In genomic region chr12:53331391-53331790, GRCm38 (mm10) we compare ENCODE assay signal across 20 mouse cellular contexts.
A peak's percentile ranks its signal among the peaks of the same experiment; 100 is the strongest.
DNase-seq lines count a peak whose midpoint lies in the region; ATAC-seq and TF ChIP-seq lines count a peak whose summit lies in the region.
"Had no signal": no experiment of that assay in that cellular context is flagged by ENCODE, and none has a peak within 500 bp of the region (broad histone marks: within the 10 kb centered on the region; RNA-seq: fewer than 3 reads in every experiment).

No protein-coding gene starts in this region.

- H3K4me2 ChIP-seq in forebrain, embryonic 12.5 days: no peak overlapping the region
- no peak overlapping the region for H3K4me2 ChIP-seq in forebrain, embryonic 11.5 days (ENCODE audit: low read depth, low read length, severe bottlenecking)
- H3K4me2 ChIP-seq in hindbrain, postnatal 0 days (ENCODE audit: low read depth, low read length): peak overlapping the region; percentile 13; the same call in 1 of the 2 replicates
- H3K4me2 ChIP-seq in hindbrain, embryonic 16.5 days (ENCODE audit: low read length): no peak overlapping the region
- peak overlapping the region; percentile 21 for H3K4me2 ChIP-seq in neural tube, embryonic 13.5 days
- H3K4me2 ChIP-seq in neural tube, embryonic 15.5 days: no peak overlapping the region
- H3K4me2 ChIP-seq in forebrain, embryonic 16.5 days (ENCODE audit: low read length): peak overlapping the region; percentile 22
- H3K4me2 ChIP-seq: embryonic facial prominence, embryonic 12.5 days; intestine, embryonic 15.5 days had no signal

- H3K27ac ChIP-seq in forebrain, embryonic 12.5 days: 0 out of 2 replicates have a peak overlapping the region, but pooled peaks have one; percentile 13
- H3K27ac ChIP-seq in forebrain, embryonic 11.5 days (ENCODE audit: low read depth, low read length): no peak overlapping the region
- no peak overlapping the region for H3K27ac ChIP-seq in hindbrain, postnatal 0 days
- H3K27ac ChIP-seq in hindbrain, embryonic 16.5 days (ENCODE audit: low read depth, low read length): no peak overlapping the region
- H3K27ac ChIP-seq in neural tube, embryonic 13.5 days (replicated peaks): 0 out of 2 replicates have a peak overlapping the region, but pooled peaks have one; percentile 33
- no peak overlapping the region for H3K27ac ChIP-seq in neural tube, embryonic 15.5 days (replicated peaks)
- no peak overlapping the region for H3K27ac ChIP-seq in forebrain, embryonic 16.5 days (ENCODE audit: low read length)
- H3K27ac ChIP-seq: embryonic facial prominence, embryonic 12.5 days; heart, embryonic 10.5 days; intestine, embryonic 15.5 days had no signal

- no peak for DNase-seq in forebrain, embryonic 11.5 days (ENCODE audit: low spot score)
- DNase-seq in hindbrain, postnatal 0 days (ENCODE audit: low spot score): peak; percentile 51
- DNase-seq in adipocyte (ENCODE audit: low spot score): no peak
- DNase-seq: adrenal gland, postnatal 25 days; cerebellum, adult 8-10 months; cerebellum, postnatal 14 days; embryo, embryonic 11 days; gastrocnemius, postnatal 10 days; heart, adult 18-20 months; heart, postnatal 10 days; heart, postnatal 4 days; kidney, adult 18-20 months had no signal

- H3K36me3 ChIP-seq in forebrain, embryonic 12.5 days (replicated peaks): no peaks in the 10 kb centered on the region
- H3K36me3 ChIP-seq in forebrain, embryonic 11.5 days (ENCODE audit: control insufficient read depth, insufficient read depth, low read length): no peaks in the 10 kb centered on the region
- H3K36me3 ChIP-seq in hindbrain, postnatal 0 days (ENCODE audit: insufficient read depth, low read length): no peaks in the 10 kb centered on the region
- no peaks in the 10 kb centered on the region for H3K36me3 ChIP-seq in hindbrain, embryonic 16.5 days (ENCODE audit: control insufficient read depth, insufficient read depth, low read length)
- no peaks in the 10 kb centered on the region for H3K36me3 ChIP-seq in neural tube, embryonic 13.5 days
- no peaks in the 10 kb centered on the region for H3K36me3 ChIP-seq in neural tube, embryonic 15.5 days
- no peaks in the 10 kb centered on the region for H3K36me3 ChIP-seq in forebrain, embryonic 16.5 days (ENCODE audit: control insufficient read depth, insufficient read depth)
- H3K36me3 ChIP-seq: embryonic facial prominence, embryonic 12.5 days; heart, embryonic 10.5 days; intestine, embryonic 15.5 days had no signal

- H3K9ac ChIP-seq in forebrain, embryonic 12.5 days: no peak overlapping the region
- no peak overlapping the region for H3K9ac ChIP-seq in forebrain, embryonic 11.5 days (ENCODE audit: low read length)
- H3K9ac ChIP-seq in hindbrain, postnatal 0 days (replicated peaks; ENCODE audit: low read length): no peak overlapping the region
- no peak overlapping the region for H3K9ac ChIP-seq in hindbrain, embryonic 16.5 days (ENCODE audit: low read depth, low read length)
- no peak overlapping the region for H3K9ac ChIP-seq in neural tube, embryonic 13.5 days
- no peak overlapping the region for H3K9ac ChIP-seq in neural tube, embryonic 15.5 days (replicated peaks)
- no peak overlapping the region for H3K9ac ChIP-seq in forebrain, embryonic 16.5 days (replicated peaks; ENCODE audit: low read depth, low read length)
- H3K9ac ChIP-seq: embryonic facial prominence, embryonic 12.5 days; intestine, embryonic 15.5 days had no signal

- H3K4me3 ChIP-seq in forebrain, embryonic 12.5 days (replicated peaks): no peak overlapping the region
- H3K4me3 ChIP-seq in forebrain, embryonic 11.5 days (ENCODE audit: low read depth, low read length): no peak overlapping the region
- no peak overlapping the region for H3K4me3 ChIP-seq in hindbrain, postnatal 0 days (ENCODE audit: low read length)
- no peak overlapping the region for H3K4me3 ChIP-seq in hindbrain, embryonic 16.5 days (ENCODE audit: low read length)
- no peak overlapping the region for H3K4me3 ChIP-seq in neural tube, embryonic 13.5 days
- no peak overlapping the region for H3K4me3 ChIP-seq in neural tube, embryonic 15.5 days (replicated peaks)
- no peak overlapping the region for H3K4me3 ChIP-seq in forebrain, embryonic 16.5 days (replicated peaks; ENCODE audit: low read length)
- H3K4me3 ChIP-seq: embryonic facial prominence, embryonic 12.5 days; heart, embryonic 10.5 days; intestine, embryonic 15.5 days had no signal

- H3K27me3 ChIP-seq in forebrain, embryonic 12.5 days: no peaks in the 10 kb centered on the region
- H3K27me3 ChIP-seq in forebrain, embryonic 11.5 days (ENCODE audit: control insufficient read depth, insufficient read depth, low read length): no peaks in the 10 kb centered on the region
- H3K27me3 ChIP-seq in hindbrain, postnatal 0 days (ENCODE audit: insufficient read depth, low read length): no peaks in the 10 kb centered on the region
- H3K27me3 ChIP-seq in hindbrain, embryonic 16.5 days (replicated peaks; ENCODE audit: control insufficient read depth, insufficient read depth, low read length): no peaks in the 10 kb centered on the region
- peaks cover 3% of the 10 kb centered on the region; the same call in 1 of the 2 replicates for H3K27me3 ChIP-seq in neural tube, embryonic 13.5 days
- H3K27me3 ChIP-seq in neural tube, embryonic 15.5 days (replicated peaks): no peaks in the 10 kb centered on the region
- H3K27me3 ChIP-seq in forebrain, embryonic 16.5 days (replicated peaks; ENCODE audit: control insufficient read depth, insufficient read depth, low read length): no peaks in the 10 kb centered on the region
- H3K27me3 ChIP-seq: embryonic facial prominence, embryonic 12.5 days; intestine, embryonic 15.5 days had no signal

- 54% methylated on average over 9 of the region's 9 CpGs for WGBS in forebrain, embryonic 12.5 days
- 71% methylated on average over 9 of the region's 9 CpGs for WGBS in forebrain, embryonic 11.5 days
- WGBS in hindbrain, postnatal 0 days: 26% methylated on average over 9 of the region's 9 CpGs
- WGBS in hindbrain, embryonic 16.5 days: 23% methylated on average over 9 of the region's 9 CpGs
- WGBS in neural tube, embryonic 13.5 days: 30% methylated on average over 9 of the region's 9 CpGs
- 18% methylated on average over 9 of the region's 9 CpGs for WGBS in neural tube, embryonic 15.5 days
- WGBS in forebrain, embryonic 16.5 days: 14% methylated on average over 9 of the region's 9 CpGs

- ATAC-seq in forebrain, embryonic 12.5 days (ENCODE audit: low FRiP score): no peak
- no peak for ATAC-seq in forebrain, embryonic 11.5 days (replicated peaks; ENCODE audit: low FRiP score)
- ATAC-seq in hindbrain, postnatal 0 days: no peak
- ATAC-seq in hindbrain, embryonic 16.5 days: no peak
- no peak for ATAC-seq in neural tube, embryonic 13.5 days (ENCODE audit: low read depth)
- ATAC-seq in neural tube, embryonic 15.5 days (ENCODE audit: low FRiP score): no peak
- 0 out of 2 replicates have a peak, but pooled peaks have one; percentile 24 for ATAC-seq in forebrain, embryonic 16.5 days
- ATAC-seq: intestine, embryonic 15.5 days had no signal

- no peaks in the 10 kb centered on the region for H3K9me3 ChIP-seq in forebrain, embryonic 12.5 days
- H3K9me3 ChIP-seq in forebrain, embryonic 11.5 days (ENCODE audit: control insufficient read depth, low read length): no peaks in the 10 kb centered on the region
- no peaks in the 10 kb centered on the region for H3K9me3 ChIP-seq in hindbrain, postnatal 0 days (ENCODE audit: low read length)
- H3K9me3 ChIP-seq in hindbrain, embryonic 16.5 days (ENCODE audit: control insufficient read depth, low read length): no peaks in the 10 kb centered on the region
- no peaks in the 10 kb centered on the region for H3K9me3 ChIP-seq in neural tube, embryonic 13.5 days
- no peaks in the 10 kb centered on the region for H3K9me3 ChIP-seq in neural tube, embryonic 15.5 days (replicated peaks)
- H3K9me3 ChIP-seq in forebrain, embryonic 16.5 days (ENCODE audit: control insufficient read depth, low read length): no peaks in the 10 kb centered on the region
- H3K9me3 ChIP-seq: embryonic facial prominence, embryonic 12.5 days; heart, embryonic 10.5 days; intestine, embryonic 15.5 days had no signal

- TF ChIP-seq CTCF in hindbrain, postnatal 0 days (IDR thresholded peaks at IDR 0.05; ENCODE audit: low read depth): no peak

- H3K4me1 ChIP-seq in forebrain, embryonic 12.5 days: peaks cover 35% of the 10 kb centered on the region
- H3K4me1 ChIP-seq in forebrain, embryonic 11.5 days (replicated peaks; ENCODE audit: control insufficient read depth, insufficient read depth, low read length): peaks cover 9% of the 10 kb centered on the region; the same call in 1 of the 2 replicates
- H3K4me1 ChIP-seq in hindbrain, postnatal 0 days (ENCODE audit: insufficient read depth, low read length): peaks cover 3% of the 10 kb centered on the region; the same call in 1 of the 2 replicates
- peaks cover 5% of the 10 kb centered on the region; the same call in 1 of the 2 replicates for H3K4me1 ChIP-seq in hindbrain, embryonic 16.5 days (ENCODE audit: control insufficient read depth, insufficient read depth, low read depth, low read length)
- H3K4me1 ChIP-seq in neural tube, embryonic 13.5 days (replicated peaks): peaks cover 49% of the 10 kb centered on the region
- peaks cover 20% of the 10 kb centered on the region for H3K4me1 ChIP-seq in neural tube, embryonic 15.5 days
- H3K4me1 ChIP-seq in forebrain, embryonic 16.5 days (replicated peaks; ENCODE audit: control insufficient read depth, insufficient read depth, low read length): peaks cover 15% of the 10 kb centered on the region
- H3K4me1 ChIP-seq: intestine, embryonic 15.5 days had no signal

Comparison
In these comparisons a context has a peak if more than half of its experiments do, and no peak if none do; other contexts are left out.
1. H3K27ac ChIP-seq: peak in forebrain, embryonic 12.5 days (single experiment) and neural tube, embryonic 13.5 days (single experiment); none in forebrain, embryonic 11.5 days (single experiment), hindbrain, postnatal 0 days (single experiment), hindbrain, embryonic 16.5 days (single experiment), neural tube, embryonic 15.5 days (single experiment) and forebrain, embryonic 16.5 days (single experiment).
2. H3K4me2 ChIP-seq: peak in hindbrain, postnatal 0 days (single experiment), neural tube, embryonic 13.5 days (single experiment) and forebrain, embryonic 16.5 days (single experiment); none in forebrain, embryonic 12.5 days (single experiment), forebrain, embryonic 11.5 days (single experiment), hindbrain, embryonic 16.5 days (single experiment) and neural tube, embryonic 15.5 days (single experiment).